Mouse (Mus musculus): ENCODE results near the gene Inpp5d. TPM values are rescaled to one million over a fixed set of nuclear protein-coding genes. Genes with fewer than 3 reads are reported as not detected.

Gene Inpp5d
- total RNA-seq, 2 experiments from 2014 or later = 10.7 to 15.6 TPM

DNA sequence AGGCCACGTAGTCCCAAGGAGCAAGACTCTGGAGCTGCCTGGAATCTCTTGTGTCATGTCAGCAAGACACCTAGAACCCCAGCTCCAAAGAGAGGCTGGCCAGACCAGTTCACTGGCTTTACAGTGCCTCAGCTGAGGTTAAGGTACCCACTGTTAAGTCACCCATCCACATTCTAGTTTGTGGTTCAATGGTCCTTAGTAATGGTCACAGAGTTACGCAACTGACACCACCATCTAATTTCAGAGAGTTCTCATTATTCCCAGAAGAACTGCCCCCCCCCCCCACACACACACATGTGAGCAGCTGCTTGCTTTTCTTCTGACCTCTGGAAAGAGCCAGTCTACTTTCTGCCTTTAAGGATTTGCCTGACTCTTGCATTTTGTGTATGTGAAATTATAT, 4.7 kb downstream of the Inpp5d start:
- DNase-seq = no peak

- no peak for DNase-seq
Observed at GRCm38 (mm10) chr1:87625254-87626025, 5.3 kb downstream of the Inpp5d start.

GRCm38 (mm10) chr1:87626344-87626743, 6.2 kb downstream of the Inpp5d start:
- peak; percentile 27 for DNase-seq

DNA sequence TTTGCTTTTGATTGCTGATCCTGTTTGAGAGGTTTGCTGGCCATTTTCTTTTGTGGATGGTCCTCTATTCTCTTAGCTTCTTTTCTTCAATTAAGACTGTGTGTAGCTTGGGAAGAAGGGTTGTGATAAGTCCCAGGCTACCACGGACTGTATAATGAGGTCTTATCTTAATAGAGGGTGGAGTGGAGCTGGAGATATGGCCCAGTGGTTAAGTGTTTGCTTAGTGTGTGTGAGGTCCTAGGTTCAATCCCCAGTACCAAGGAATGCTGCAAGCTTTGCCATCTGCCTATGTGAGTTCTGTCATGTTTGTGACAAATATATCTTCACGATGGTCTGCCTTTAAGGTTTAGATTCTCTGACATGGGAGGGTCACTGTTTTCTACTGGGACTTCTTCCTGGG, 8.0 kb downstream of the Inpp5d start:
- DNase-seq = no peak

DNA sequence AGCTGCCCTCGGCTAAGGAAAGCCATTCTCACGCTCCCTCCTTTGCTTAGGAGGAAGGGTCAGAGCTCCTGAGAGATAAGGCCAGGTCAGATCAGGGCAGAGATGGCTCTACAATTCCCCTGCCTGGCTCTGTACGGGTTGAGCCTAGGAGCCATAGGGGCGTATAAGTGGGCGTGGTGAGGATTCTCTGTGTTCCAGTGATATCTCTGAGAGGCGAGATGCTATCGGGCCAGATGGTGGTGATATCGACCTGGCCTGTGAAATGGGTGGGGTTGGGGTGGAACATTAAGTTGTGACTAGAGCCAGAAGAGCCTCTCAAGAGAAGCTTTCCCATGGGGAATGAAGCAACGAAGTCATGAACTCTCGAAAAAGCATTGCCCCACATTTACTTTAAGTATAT, 11.5 kb downstream of the Inpp5d start:
- DNase-seq = no peak

DNA sequence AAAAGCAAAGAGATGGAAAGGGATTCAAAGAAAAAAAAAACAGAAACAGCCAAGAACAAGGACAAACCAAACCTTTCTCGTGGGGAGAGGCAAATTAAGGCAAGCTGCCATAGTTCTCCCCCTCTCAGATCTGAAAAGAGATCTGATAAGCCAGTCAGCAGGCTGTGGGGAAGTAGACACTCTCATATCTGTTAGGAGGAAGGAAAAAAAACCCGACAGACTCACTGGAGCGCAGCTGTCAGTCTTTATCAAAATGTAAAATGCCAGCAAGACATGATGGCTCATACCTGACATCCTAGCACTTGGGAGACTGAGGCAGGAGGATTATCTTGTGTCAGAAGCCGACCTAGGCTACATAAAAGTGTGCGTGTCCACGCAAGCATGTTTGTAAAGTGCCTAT, 12.1 kb downstream of the Inpp5d start:
- no peak for DNase-seq

DNA sequence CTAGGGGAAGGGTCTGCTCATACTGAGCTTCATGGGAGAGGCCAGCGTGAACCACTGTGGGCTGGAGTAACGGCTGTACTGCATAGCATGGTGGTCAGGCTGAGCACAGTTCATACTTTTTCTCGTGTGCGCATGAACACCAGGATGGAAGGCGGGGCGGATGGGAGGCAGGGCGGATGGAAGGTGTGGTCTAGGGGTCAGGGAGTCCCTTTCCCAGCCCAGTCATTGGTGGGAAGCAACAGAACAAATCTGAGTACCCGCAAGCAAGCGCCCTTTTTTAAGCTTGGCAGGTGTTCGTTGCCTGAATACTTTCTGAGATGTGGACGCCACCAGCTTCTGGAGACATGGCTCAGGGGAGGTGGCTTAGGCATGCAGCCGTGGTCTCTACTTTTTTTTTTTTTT, 16.6 kb downstream of the Inpp5d start:
- no peak for DNase-seq

DNA sequence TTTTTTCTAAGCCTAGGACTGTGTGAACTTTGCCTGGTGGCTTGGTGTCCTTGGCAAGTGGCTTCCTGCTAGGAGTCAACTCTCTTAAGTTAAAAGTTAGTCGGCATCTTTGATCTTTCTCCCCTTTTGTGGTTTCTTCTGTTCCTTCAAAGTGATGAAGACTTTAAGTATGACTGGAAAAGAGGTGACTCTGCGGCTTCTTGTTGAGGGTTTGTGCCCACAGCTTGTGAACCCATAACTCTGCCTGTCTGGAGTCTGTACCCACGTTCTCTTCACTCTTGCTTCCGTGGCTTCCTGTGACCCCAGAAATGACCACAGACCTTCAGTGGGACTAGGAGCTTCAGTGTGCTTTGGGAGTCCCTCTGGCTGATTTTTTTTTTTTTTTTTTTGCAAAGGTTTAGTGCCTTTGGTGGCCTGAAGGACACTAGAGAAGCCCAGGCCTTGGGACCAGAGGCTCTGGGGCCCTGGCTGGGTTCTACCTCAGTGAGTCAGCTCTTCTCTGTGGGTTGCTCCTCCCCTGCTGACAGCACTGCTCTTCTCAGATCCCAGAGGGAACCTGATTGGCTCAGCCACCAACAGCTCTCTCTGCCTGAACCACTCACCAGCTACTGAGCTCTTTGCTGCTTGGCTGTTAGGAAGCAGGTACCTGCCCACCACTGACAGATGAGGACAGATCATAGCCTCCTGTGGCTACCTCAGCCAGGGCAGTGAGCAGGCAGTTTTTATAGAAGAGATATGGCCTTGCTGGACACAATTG, 17.2 kb downstream of the Inpp5d start:
- DNase-seq = no peak

DNA sequence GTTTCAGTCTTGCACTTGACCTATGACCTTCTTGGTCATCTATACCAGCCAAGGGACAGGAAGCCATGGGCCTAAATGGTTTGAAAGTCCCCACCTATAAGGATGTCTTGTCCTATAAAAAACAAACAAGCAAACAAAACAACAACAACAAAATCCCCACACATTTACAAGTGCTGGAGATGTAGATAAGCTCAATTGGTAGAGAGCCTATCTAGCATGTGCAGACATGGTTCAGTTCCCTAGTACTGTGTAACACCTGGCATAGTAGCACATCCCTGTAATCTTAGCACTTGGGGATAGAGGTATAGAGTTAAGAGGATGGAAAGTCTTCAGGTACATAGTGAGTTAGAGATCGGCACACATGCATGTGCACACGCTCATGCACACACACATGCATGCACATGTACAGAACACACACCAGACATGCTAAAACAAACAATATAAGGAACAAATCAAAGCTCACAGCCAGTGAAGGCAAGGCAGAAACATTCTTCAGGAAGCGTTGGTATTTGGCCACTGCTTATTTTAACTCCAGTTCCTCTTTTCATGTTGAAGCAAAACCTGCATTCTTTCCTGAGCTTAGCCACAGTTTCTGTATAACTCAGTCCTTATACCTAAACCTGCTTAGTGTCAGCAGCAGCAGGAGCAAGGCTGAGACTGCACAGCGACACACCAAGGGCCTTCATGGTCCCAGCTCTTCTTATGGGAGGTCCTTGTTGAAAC, 17.9 kb downstream of the Inpp5d start:
- no peak for DNase-seq

DNA sequence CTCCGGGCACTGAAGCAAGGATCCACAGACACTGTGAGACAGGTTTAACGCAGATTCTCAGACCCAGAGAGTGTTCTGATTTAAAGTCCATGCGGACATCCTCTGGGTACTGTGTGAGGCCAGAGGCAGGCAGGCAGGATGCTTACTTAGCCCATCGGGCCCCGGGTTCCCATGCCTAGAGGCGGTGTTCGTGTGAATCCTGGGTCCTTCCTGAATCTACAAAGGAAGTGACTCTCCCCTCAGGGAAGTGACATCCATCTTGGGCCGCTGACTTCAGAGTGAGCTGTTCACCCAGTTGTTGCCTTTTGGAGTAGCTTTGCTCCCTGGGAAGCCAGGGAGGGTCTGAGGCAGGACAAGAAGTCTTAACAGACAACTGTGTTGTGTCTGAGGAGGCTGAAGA, 19.6 kb downstream of the Inpp5d start:
- DNase-seq = peak; percentile 12

- peak; percentile 46 for DNase-seq
Observed at GRCm38 (mm10) chr1:87640165-87640661, 20.1 kb downstream of the Inpp5d start.

GRCm38 (mm10) chr1:87643016-87643415, 22.9 kb downstream of the Inpp5d start:
- DNase-seq = no peak

GRCm38 (mm10) chr1:87645041-87645440, 24.9 kb downstream of the Inpp5d start:
- peak; percentile 15 for DNase-seq

DNA sequence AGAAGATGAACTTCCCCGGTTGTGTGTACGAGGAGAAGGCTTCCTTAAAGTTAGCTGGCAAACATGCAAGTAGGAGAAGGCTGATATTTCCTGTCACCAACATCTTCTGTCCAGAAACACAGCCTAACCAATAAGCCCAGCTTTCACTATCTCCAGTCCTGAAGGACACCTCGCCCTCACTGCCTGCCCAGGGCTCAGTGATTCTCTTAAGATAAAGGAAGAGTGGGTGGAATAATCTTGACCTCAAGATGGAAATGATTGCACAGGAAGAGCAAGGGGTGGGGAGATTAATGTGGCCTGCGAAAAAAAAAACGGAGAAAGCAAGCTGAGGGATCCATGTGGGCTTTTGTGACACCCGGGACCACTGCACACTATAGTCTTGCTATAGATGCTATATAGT, 25.6 kb downstream of the Inpp5d start:
- no peak for DNase-seq

DNA sequence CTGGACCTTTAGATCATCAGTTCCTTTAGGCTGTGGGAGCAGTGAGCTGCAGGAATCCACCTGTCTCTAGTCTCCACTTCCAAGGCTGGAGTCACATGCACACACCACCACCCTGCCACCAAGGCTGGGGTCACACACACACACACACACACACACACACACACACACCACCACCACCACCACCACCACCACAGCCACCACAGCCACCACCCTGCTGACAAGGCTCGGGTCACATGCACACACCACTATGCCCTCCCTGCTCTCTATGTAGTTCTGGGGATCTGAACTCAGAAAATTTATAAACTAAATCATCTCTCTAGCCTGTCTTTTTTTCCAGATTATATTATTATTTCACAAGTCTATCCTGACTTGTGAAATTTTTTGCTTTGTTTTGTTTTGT, 27.7 kb downstream of the Inpp5d start:
- no peak for DNase-seq

DNA sequence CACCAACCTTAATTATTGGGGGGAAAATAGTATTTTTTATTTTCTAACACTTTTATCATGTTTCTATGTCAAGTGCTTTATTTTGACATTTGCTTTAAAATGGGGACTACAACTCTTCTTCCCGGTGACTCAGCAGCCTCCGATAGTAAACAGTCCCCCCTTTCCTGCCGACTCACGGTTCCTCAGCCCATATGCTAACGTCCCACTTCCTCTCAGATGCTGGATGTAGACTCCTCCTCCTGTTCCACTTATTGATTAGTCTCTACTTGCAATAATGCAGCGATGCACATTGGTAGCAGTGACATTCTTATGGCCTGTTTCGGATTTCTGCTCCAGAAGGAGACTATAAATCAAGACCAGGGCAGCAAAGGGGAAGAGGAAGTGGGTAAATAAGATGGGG, 28.5 kb downstream of the Inpp5d start:
- no peak for DNase-seq

DNA sequence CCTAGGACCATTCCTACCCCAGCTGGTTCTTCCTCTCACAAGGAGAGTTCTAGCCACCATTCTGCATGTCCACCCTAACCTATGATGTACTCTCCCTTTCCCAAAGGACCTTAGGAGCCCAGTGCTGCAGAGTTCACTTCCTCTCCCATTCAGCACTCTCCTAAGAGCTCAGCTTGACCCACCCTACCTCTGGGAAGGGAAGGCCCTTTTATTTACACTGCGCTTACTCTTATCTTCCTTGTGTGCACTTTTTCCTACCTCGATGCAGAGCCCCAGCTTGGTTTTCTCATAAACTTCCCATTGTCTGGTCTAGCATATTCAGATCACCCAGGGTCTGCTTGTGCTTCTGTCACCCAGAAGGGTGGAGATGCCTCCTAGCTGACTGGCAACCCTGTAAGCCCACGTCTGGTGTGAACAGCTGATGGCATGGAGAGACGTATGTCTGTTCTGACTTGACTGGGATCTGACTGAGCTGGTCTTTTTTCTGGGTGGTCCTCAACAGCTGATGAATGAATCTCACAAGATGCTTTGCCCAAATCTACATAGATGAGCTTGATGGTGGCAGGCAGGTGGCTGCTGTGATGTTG, 29.2 kb downstream of the Inpp5d start:
- no peak for DNase-seq

DNA sequence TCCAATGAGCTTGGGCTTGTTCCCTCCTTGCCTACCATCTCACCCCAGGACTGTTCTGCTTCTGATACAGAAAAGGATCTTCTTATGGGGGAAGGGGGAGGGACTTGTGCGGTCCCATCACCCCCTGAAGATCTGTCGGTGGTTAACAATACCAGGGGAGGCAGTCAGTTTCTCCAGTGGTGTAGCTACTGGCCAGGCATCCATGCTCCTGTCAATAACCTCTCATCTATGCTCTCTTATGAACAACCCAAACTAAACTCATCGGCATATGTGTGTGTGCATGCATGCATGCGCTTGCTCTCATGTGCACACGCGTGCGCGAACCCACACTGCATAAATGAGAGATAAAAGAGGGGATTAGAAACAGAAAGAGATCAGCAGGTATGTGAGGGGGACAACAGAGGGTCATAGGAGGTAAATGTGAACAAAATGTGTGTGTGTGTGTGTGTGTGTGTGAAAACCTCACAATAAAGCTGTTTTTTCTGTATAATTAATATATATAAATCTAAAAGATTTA, 29.9 kb downstream of the Inpp5d start:
- no peak for DNase-seq

DNA sequence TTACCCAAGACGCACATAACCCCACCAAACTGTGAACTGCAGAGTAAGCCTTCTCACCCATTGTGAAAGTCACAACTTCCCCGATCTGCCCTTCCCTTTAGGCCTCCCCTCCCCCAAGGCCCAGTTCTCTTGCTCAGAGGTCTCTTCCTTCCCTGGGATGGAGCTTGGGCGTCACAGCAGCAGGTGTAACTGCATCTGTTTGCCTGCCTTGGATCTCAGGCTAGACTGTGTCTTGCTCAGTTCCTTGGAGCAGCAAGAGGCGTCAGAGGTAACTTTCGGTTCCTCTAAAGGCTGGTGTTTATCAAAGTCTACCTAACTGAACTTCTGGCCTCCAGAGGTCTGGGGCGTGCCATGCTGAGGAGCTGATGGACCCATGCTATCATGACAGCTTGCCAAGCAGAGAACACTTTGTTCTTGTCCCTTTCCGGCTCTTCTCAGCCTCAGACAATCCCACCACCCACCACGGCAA, 30.5 kb downstream of the Inpp5d start:
- peak; percentile 22 for DNase-seq

DNA sequence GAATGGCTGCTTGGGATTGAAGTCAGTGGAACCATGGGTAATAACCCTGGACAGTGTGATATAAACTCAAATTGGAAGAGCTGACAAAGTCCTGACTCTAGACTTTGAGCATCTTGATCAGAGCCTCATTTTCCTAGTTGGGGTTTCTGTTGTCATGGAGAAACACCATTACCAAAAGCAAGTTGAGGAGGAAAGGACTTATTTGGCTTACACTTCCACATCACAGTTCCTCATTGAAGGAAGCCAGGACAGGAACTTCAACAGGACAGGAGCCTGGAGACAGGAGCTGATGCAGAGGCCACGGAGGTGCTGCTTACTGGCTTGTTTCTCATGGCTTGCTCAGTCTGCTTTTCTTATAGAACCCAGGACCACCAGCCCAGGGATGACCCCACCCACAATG, 31.3 kb downstream of the Inpp5d start:
- no peak for DNase-seq

DNA sequence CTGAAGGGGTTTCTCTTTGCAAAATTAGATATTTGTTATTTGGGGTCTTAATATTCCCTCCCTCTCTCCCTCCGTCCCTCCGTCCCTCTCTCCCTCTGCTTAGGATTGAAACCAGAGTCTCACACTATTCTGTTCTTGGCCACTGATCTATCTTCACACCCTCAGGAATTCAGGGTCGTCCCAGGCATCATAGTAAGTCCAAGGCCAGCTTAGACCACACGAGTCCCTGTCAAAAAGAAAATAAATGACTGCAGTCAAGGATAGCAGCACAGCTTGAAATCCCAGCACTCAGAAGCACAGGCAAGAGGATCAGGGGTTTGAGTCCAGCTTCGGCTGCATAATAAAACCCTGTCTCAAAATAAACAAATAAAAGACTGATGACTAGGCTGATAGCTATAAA, 35.0 kb downstream of the Inpp5d start:
- no peak for DNase-seq

DNA sequence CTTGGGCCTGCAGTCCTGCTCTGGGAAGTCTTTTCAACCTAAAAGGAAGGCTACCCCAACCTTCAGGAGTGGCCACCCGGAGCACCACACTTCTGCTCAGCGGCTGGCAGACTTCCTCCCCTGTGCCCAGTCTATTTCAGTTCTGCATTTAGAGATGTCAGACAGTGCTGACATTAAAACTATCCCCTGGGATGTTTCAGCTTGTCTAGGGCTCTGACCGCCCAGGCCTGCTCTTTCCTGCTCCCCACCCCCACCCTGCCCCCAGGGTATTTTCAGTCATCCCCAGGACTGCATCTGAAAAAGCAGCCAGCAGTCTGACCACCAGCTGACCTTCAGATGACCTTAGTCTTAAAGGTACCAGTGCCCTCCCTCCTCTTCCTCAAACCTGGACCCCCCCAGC, 38.0 kb downstream of the Inpp5d start:
- no peak for DNase-seq
